Mouse (Mus musculus): Measurements from ENCODE around the gene Arap1. TPM values are rescaled to one million over a fixed set of nuclear protein-coding genes. Genes with fewer than 3 reads are reported as not detected.

Gene Arap1
- polyA plus RNA-seq, 1 experiment from 2014 or later = 82.8 TPM

GRCm38 (mm10) chr7:101344892-101345291, 3.0 kb upstream of the Arap1 start:
- WGBS = 64% methylated on average over 4 of the region's 4 CpGs
- ATAC-seq (ENCODE audit: insufficient number of reproducible peaks, low FRiP score, low TSS enrichment, low read depth) = no peak
- H3K9ac ChIP-seq = no peak overlapping the region

GRCm38 (mm10) chr7:101346991-101347390, 876 bp upstream of the Arap1 start:
- 69% methylated on average over 2 of the region's 2 CpGs for WGBS
- peaks cover 22% of the 10 kb centered on the region for H3K4me1 ChIP-seq
- H3K9ac ChIP-seq = no peak overlapping the region
- no peak overlapping the region for H3K27ac ChIP-seq (replicated peaks)
- no peak overlapping the region for H3K4me3 ChIP-seq (replicated peaks)
- no peak overlapping the region for H3K4me2 ChIP-seq (replicated peaks)
- H3K9me3 ChIP-seq (replicated peaks) = no peaks in the 10 kb centered on the region
- H3K27me3 ChIP-seq = no peaks in the 10 kb centered on the region; the same call in 1 of the 2 replicates
- H3K36me3 ChIP-seq = 0 out of 2 replicates have a peak, but pooled peaks cover 5% of the 10 kb centered on the region
- no peak for ATAC-seq (ENCODE audit: insufficient number of reproducible peaks, low FRiP score, low TSS enrichment, low read depth)

More at GRCm38 (mm10) chr7:101344892-101345291, 3.0 kb upstream of the Arap1 start:
- Histone ChIP-seq H3K27ac (replicated peaks) (no peak overlapping the region), H3K4me1 (peaks cover 22% of the 10 kb centered on the region), H3K36me3 (0 out of 2 replicates have a peak, but pooled peaks cover 5% of the 10 kb centered on the region), H3K9me3 (replicated peaks) (no peaks in the 10 kb centered on the region), H3K27me3 (no peaks in the 10 kb centered on the region; the same call in 1 of the 2 replicates), H3K4me3 (replicated peaks) (no peak overlapping the region), H3K4me2 (replicated peaks) (no peak overlapping the region)

- peak overlapping the region; percentile 57 for H3K4me3 ChIP-seq (replicated peaks)
- H3K27ac ChIP-seq (replicated peaks) = no peak overlapping the region
- peak overlapping the region; percentile 37 for H3K9ac ChIP-seq
- 0 out of 2 replicates have a peak, but pooled peaks cover 5% of the 10 kb centered on the region for H3K36me3 ChIP-seq
- peak overlapping the region; percentile 96 for H3K4me2 ChIP-seq (replicated peaks)
- peaks cover 22% of the 10 kb centered on the region for H3K4me1 ChIP-seq
- ATAC-seq (ENCODE audit: insufficient number of reproducible peaks, low FRiP score, low TSS enrichment, low read depth) = no peak
- no peaks in the 10 kb centered on the region; the same call in 1 of the 2 replicates for H3K27me3 ChIP-seq
- H3K9me3 ChIP-seq (replicated peaks) = no peaks in the 10 kb centered on the region
- 3% methylated on average over 13 of the region's 13 CpGs for WGBS
Measured at GRCm38 (mm10) chr7:101348312-101348711, 445 bp downstream of the Arap1 start.

GRCm38 (mm10) chr7:101349861-101350260, 2.0 kb downstream of the Arap1 start:
- ATAC-seq (ENCODE audit: insufficient number of reproducible peaks, low FRiP score, low TSS enrichment, low read depth) = no peak
- Histone ChIP-seq H3K9ac (no peak overlapping the region), H3K4me3 (replicated peaks) (no peak overlapping the region), H3K4me1 (peaks cover 22% of the 10 kb centered on the region), H3K9me3 (replicated peaks) (no peaks in the 10 kb centered on the region), H3K36me3 (0 out of 2 replicates have a peak, but pooled peaks cover 5% of the 10 kb centered on the region), H3K27me3 (no peaks in the 10 kb centered on the region; the same call in 1 of the 2 replicates), H3K4me2 (replicated peaks) (no peak overlapping the region), H3K27ac (replicated peaks) (no peak overlapping the region)
- 39% methylated on average over 2 of the region's 2 CpGs for WGBS

GRCm38 (mm10) chr7:101352404-101352803, 4.5 kb downstream of the Arap1 start:
- WGBS = 72% methylated on average over 4 of the region's 4 CpGs
- H3K4me2 ChIP-seq (replicated peaks) = no peak overlapping the region
- H3K27ac ChIP-seq (replicated peaks) = no peak overlapping the region
- H3K27me3 ChIP-seq = no peaks in the 10 kb centered on the region; the same call in 1 of the 2 replicates
- peaks cover 17% of the 10 kb centered on the region for H3K4me1 ChIP-seq
- ATAC-seq (ENCODE audit: insufficient number of reproducible peaks, low FRiP score, low TSS enrichment, low read depth) = no peak
- H3K9me3 ChIP-seq (replicated peaks) = no peaks in the 10 kb centered on the region
- no peak overlapping the region for H3K9ac ChIP-seq
- no peaks in the 10 kb centered on the region for H3K36me3 ChIP-seq
- no peak overlapping the region for H3K4me3 ChIP-seq (replicated peaks)

- H3K4me1 ChIP-seq = no peaks in the 10 kb centered on the region
- H3K4me3 ChIP-seq (replicated peaks) = no peak overlapping the region
- H3K27me3 ChIP-seq = no peaks in the 10 kb centered on the region; the same call in 1 of the 2 replicates
- no peak for ATAC-seq (ENCODE audit: insufficient number of reproducible peaks, low FRiP score, low TSS enrichment, low read depth)
- no peak overlapping the region for H3K9ac ChIP-seq
- H3K36me3 ChIP-seq = no peaks in the 10 kb centered on the region
- 73% methylated on average over 5 of the region's 5 CpGs for WGBS
- no peak overlapping the region for H3K27ac ChIP-seq (replicated peaks)
- H3K9me3 ChIP-seq (replicated peaks) = no peaks in the 10 kb centered on the region
- no peak overlapping the region for H3K4me2 ChIP-seq (replicated peaks)
Measured at GRCm38 (mm10) chr7:101354423-101354822, 6.6 kb downstream of the Arap1 start.

- 82% methylated on average over 6 of the region's 6 CpGs for whole genome bisulfite sequencing
- Histone ChIP-seq H3K27ac (replicated peaks) (no peak overlapping the region), H3K9ac (no peak overlapping the region), H3K9me3 (replicated peaks) (no peaks in the 10 kb centered on the region), H3K4me3 (replicated peaks) (no peak overlapping the region), H3K4me1 (peaks cover under 1% of the 10 kb centered on the region), H3K4me2 (replicated peaks) (no peak overlapping the region), H3K36me3 (no peaks in the 10 kb centered on the region), H3K27me3 (no peaks in the 10 kb centered on the region)
- ATAC-seq (ENCODE audit: insufficient number of reproducible peaks, low FRiP score, low TSS enrichment, low read depth) = no peak
Measured at GRCm38 (mm10) chr7:101355551-101356100, 7.8 kb downstream of the Arap1 start.

- no peak overlapping the region for H3K4me3 ChIP-seq (replicated peaks)
- H3K27ac ChIP-seq (replicated peaks) = no peak overlapping the region
- H3K9ac ChIP-seq = no peak overlapping the region
- 54% methylated on average over 3 of the region's 3 CpGs for WGBS
- no peaks in the 10 kb centered on the region for H3K9me3 ChIP-seq (replicated peaks)
- H3K4me1 ChIP-seq = peaks cover 11% of the 10 kb centered on the region
- no peak for ATAC-seq (ENCODE audit: insufficient number of reproducible peaks, low FRiP score, low TSS enrichment, low read depth)
- H3K4me2 ChIP-seq (replicated peaks) = no peak overlapping the region
- H3K36me3 ChIP-seq = no peaks in the 10 kb centered on the region
- no peaks in the 10 kb centered on the region for H3K27me3 ChIP-seq
Measured at GRCm38 (mm10) chr7:101356868-101357267, 9.0 kb downstream of the Arap1 start.

- no peaks in the 10 kb centered on the region for H3K9me3 ChIP-seq (replicated peaks)
- H3K36me3 ChIP-seq = no peaks in the 10 kb centered on the region
Measured at GRCm38 (mm10) chr7:101360406-101360805, 12.5 kb downstream of the Arap1 start.

GRCm38 (mm10) chr7:101361021-101361420, 13.2 kb downstream of the Arap1 start:
- ATAC-seq (ENCODE audit: insufficient number of reproducible peaks, low FRiP score, low TSS enrichment, low read depth) = no peak
- Histone ChIP-seq H3K27ac (replicated peaks) (no peak overlapping the region), H3K9me3 (replicated peaks) (no peaks in the 10 kb centered on the region), H3K4me1 (peaks cover 15% of the 10 kb centered on the region), H3K4me3 (replicated peaks) (no peak overlapping the region), H3K27me3 (no peaks in the 10 kb centered on the region), H3K36me3 (no peaks in the 10 kb centered on the region), H3K9ac (no peak overlapping the region), H3K4me2 (replicated peaks) (no peak overlapping the region)
- WGBS = 71% methylated on average over 4 of the region's 4 CpGs

More at GRCm38 (mm10) chr7:101360406-101360805, 12.5 kb downstream of the Arap1 start:
- Histone ChIP-seq H3K9ac (no peak overlapping the region), H3K27me3 (no peaks in the 10 kb centered on the region), H3K4me3 (replicated peaks) (no peak overlapping the region), H3K4me1 (peaks cover 15% of the 10 kb centered on the region), H3K27ac (replicated peaks) (no peak overlapping the region), H3K4me2 (replicated peaks) (no peak overlapping the region)
- ATAC-seq (ENCODE audit: insufficient number of reproducible peaks, low FRiP score, low TSS enrichment, low read depth) = no peak
- 51% methylated on average over 3 of the region's 3 CpGs for WGBS

GRCm38 (mm10) chr7:101361767-101362166, 13.9 kb downstream of the Arap1 start:
- no peak for ATAC-seq (ENCODE audit: insufficient number of reproducible peaks, low FRiP score, low TSS enrichment, low read depth)
- Histone ChIP-seq H3K4me3 (replicated peaks) (no peak overlapping the region), H3K36me3 (no peaks in the 10 kb centered on the region), H3K9ac (no peak overlapping the region), H3K27ac (replicated peaks) (no peak overlapping the region; the same call in 1 of the 2 replicates), H3K9me3 (replicated peaks) (no peaks in the 10 kb centered on the region), H3K4me2 (replicated peaks) (no peak overlapping the region), H3K27me3 (no peaks in the 10 kb centered on the region), H3K4me1 (peaks cover 15% of the 10 kb centered on the region)
- 62% methylated on average over 4 of the region's 4 CpGs for WGBS

GRCm38 (mm10) chr7:101362791-101363191, 14.9 kb downstream of the Arap1 start:
- no peak overlapping the region for H3K27ac ChIP-seq (replicated peaks)
- no peak overlapping the region for H3K4me2 ChIP-seq (replicated peaks)
- WGBS = 50% methylated on average over 5 of the region's 5 CpGs
- no peak for ATAC-seq (ENCODE audit: insufficient number of reproducible peaks, low FRiP score, low TSS enrichment, low read depth)
- H3K36me3 ChIP-seq = no peaks in the 10 kb centered on the region
- no peaks in the 10 kb centered on the region for H3K9me3 ChIP-seq (replicated peaks)
- H3K4me3 ChIP-seq (replicated peaks) = no peak overlapping the region
- H3K4me1 ChIP-seq = peaks cover 15% of the 10 kb centered on the region
- no peak overlapping the region for H3K9ac ChIP-seq
- H3K27me3 ChIP-seq = no peaks in the 10 kb centered on the region

All from embryonic facial prominence, embryonic 15.5 days (tissue).